In genomic region chr6:59233651-59234050, GRCm38 (mm10) we compare ENCODE assay signal across 20 mouse cellular contexts.
DNase-seq lines count a peak whose midpoint lies in the region; ATAC-seq lines count a peak whose summit lies in the region.
"Had no signal": no experiment of that assay in that cellular context is flagged by ENCODE, and none has a peak within 500 bp of the region (broad histone marks: within the 10 kb centered on the region; RNA-seq: fewer than 3 reads in every experiment).

No protein-coding gene starts in this region.

- peak; percentile 79 for ATAC-seq in cerebellum, adult (ENCODE audit: insufficient number of reproducible peaks, low FRiP score, low TSS enrichment)
- ATAC-seq: CD4-positive, CD25-positive, alpha-beta regulatory T cell, adult 4 months; forebrain, embryonic 13.5 days; forebrain, postnatal 0 days; hindbrain, embryonic 16.5 days; inflammation-experienced regulatory T-cells, adult 6 months; intestine, postnatal 0 days had no signal

- DNase-seq in cerebellum, postnatal 4 days (ENCODE audit: low spot score in 2 of 2) = no peak
- DNase-seq in cerebellum, adult 18-20 months = peak; percentile 51 to 59
- DNase-seq in cerebellum, postnatal 10 days = peak; percentile 56 to 58
- no peak for DNase-seq in Muller cell, postnatal 12 days (ENCODE audit: inconsistent ontology term)
- DNase-seq in right cerebral cortex, postnatal 10 days (ENCODE audit: low spot score in 2 of 2) = no peak
- DNase-seq in frontal cortex, postnatal 25 days (ENCODE audit: low spot score in 2 of 2) = no peak
- DNase-seq: adrenal gland, adult 2 months; adrenal gland, postnatal 25 days; B cell, adult 2 months; forebrain, postnatal 0 days; gastrocnemius, adult 2 months; gastrocnemius, postnatal 25 days; heart, postnatal 10 days; heart, postnatal 4 days had no signal

Comparison
In these comparisons a context has a peak if more than half of its experiments do, and no peak if none do; other contexts are left out.
1. DNase-seq: peak in cerebellum, adult 18-20 months (2 of 2) and cerebellum, postnatal 10 days (2 of 2); none in cerebellum, postnatal 4 days (0 of 2), Muller cell, postnatal 12 days (single experiment), right cerebral cortex, postnatal 10 days (0 of 2) and frontal cortex, postnatal 25 days (0 of 2).